Mouse (Mus musculus) thymus, postnatal 36 days (tissue): ENCODE results near the gene Pld5.

Experiments
- DNase-seq, 2 experiments: peaks; one replicate each; pipeline ENCODE4 v3.0.0; 2022; ENCODE audit warnings: mixed read lengths in 2 of 2

The Pld5 gene

GRCm38 (mm10) chr1:176274667-176275610 lies at the start of gene Pld5:
Gene Pld5, minus strand, starts transcription at chr1:176275312.
- DNase-seq, result peak in 1 of 2 experiments; percentile 4

GRCm38 (mm10) chr1:176315063-176315462 lies 40.0 kb upstream of the Pld5 start:
- no peak for DNase-seq

GRCm38 (mm10) chr1:176310174-176310573 lies 35.1 kb upstream of the Pld5 start:
- DNase-seq, result no peak

GRCm38 (mm10) chr1:176289396-176289795 lies 14.3 kb upstream of the Pld5 start:
- DNase-seq, result no peak

GRCm38 (mm10) chr1:176275611-176275980 lies 484 bp upstream of the Pld5 start:
- DNase-seq, result no peak

GRCm38 (mm10) chr1:176248717-176249030 lies 26.4 kb downstream of the Pld5 start:
- no peak for DNase-seq

- no peak for DNase-seq
Observed at GRCm38 (mm10) chr1:176247885-176248716, 27.0 kb downstream of the Pld5 start.

- DNase-seq, result no peak
Observed at GRCm38 (mm10) chr1:176239199-176239598, 35.9 kb downstream of the Pld5 start.

GRCm38 (mm10) chr1:176223794-176224193 lies 51.3 kb downstream of the Pld5 start:
- DNase-seq, result no peak

- DNase-seq, result peak; percentile 2 to 4
Observed at GRCm38 (mm10) chr1:176223196-176223595, 51.9 kb downstream of the Pld5 start.

GRCm38 (mm10) chr1:176218217-176218616 lies 56.9 kb downstream of the Pld5 start:
- DNase-seq, result no peak

- DNase-seq, result no peak
Observed at GRCm38 (mm10) chr1:176213645-176214221, 61.4 kb downstream of the Pld5 start.

GRCm38 (mm10) chr1:176212922-176213644 lies 62.0 kb downstream of the Pld5 start:
- no peak for DNase-seq

GRCm38 (mm10) chr1:176210803-176211202 lies 64.3 kb downstream of the Pld5 start:
- DNase-seq, result no peak

- DNase-seq, result no peak
Observed at GRCm38 (mm10) chr1:176208014-176208413, 67.1 kb downstream of the Pld5 start.

- DNase-seq, result no peak
Observed at GRCm38 (mm10) chr1:176202360-176202759, 72.8 kb downstream of the Pld5 start.

GRCm38 (mm10) chr1:176197036-176197766 lies 77.9 kb downstream of the Pld5 start:
- DNase-seq, result no peak

- no peak for DNase-seq
Observed at GRCm38 (mm10) chr1:176196341-176196740, 78.8 kb downstream of the Pld5 start.

GRCm38 (mm10) chr1:176194727-176195126 lies 80.4 kb downstream of the Pld5 start:
- no peak for DNase-seq

GRCm38 (mm10) chr1:176183991-176184390 lies 91.1 kb downstream of the Pld5 start:
- DNase-seq, result no peak

- no peak for DNase-seq
Observed at GRCm38 (mm10) chr1:176174971-176175370, 100.1 kb downstream of the Pld5 start.

GRCm38 (mm10) chr1:176167784-176168183 lies 107.3 kb downstream of the Pld5 start:
- no peak for DNase-seq
